Mouse (Mus musculus): ENCODE results near the gene Bet1l.
"Not testable (repeated sequence)": the region's sequence is repeated elsewhere in the genome, so short reads cannot be mapped to it uniquely, and the experiment has no call there.

The Bet1l gene

GRCm38 (mm10) chr7:140857550-140858505 is at the start of gene Bet1l:
Bet1l (minus strand) TSS chr7:140857577.
- DNase-seq (ENCODE audit: low read depth, low spot score): no peak

GRCm38 (mm10) chr7:140907131-140907530 is 49.8 kb upstream of the Bet1l start:
- DNase-seq (ENCODE audit: low read depth, low spot score): no peak

- no peak for DNase-seq (ENCODE audit: low read depth, low spot score)
Observed at GRCm38 (mm10) chr7:140905642-140906081, 48.3 kb upstream of the Bet1l start.

GRCm38 (mm10) chr7:140903212-140903611 is 45.8 kb upstream of the Bet1l start:
- peak; percentile 78 for DNase-seq (ENCODE audit: low read depth, low spot score)

GRCm38 (mm10) chr7:140902036-140902875 is 44.9 kb upstream of the Bet1l start:
- no peak for DNase-seq (ENCODE audit: low read depth, low spot score)

- no peak for DNase-seq (ENCODE audit: low read depth, low spot score)
Observed at GRCm38 (mm10) chr7:140900220-140900619, 42.8 kb upstream of the Bet1l start, which contains the start of gene Cox8b. Cox8b (minus strand) TSS chr7:140900446.

- DNase-seq (ENCODE audit: low read depth, low spot score): no peak
Observed at GRCm38 (mm10) chr7:140899121-140899520, 41.7 kb upstream of the Bet1l start.

- no peak for DNase-seq (ENCODE audit: low read depth, low spot score)
Observed at GRCm38 (mm10) chr7:140897863-140898262, 40.5 kb upstream of the Bet1l start.

- DNase-seq (ENCODE audit: low read depth, low spot score): no peak
Observed at GRCm38 (mm10) chr7:140894611-140895010, 37.2 kb upstream of the Bet1l start.

- DNase-seq (ENCODE audit: low read depth, low spot score): no peak
Observed at GRCm38 (mm10) chr7:140894031-140894430, 36.7 kb upstream of the Bet1l start.

- not testable (repeated sequence) for DNase-seq (ENCODE audit: low read depth, low spot score)
Observed at GRCm38 (mm10) chr7:140890636-140891035, 33.3 kb upstream of the Bet1l start.

GRCm38 (mm10) chr7:140882469-140882803 is 25.1 kb upstream of the Bet1l start:
- DNase-seq (ENCODE audit: low read depth, low spot score): no peak

- DNase-seq (ENCODE audit: low read depth, low spot score): peak; percentile 96
Observed at GRCm38 (mm10) chr7:140881696-140882468, 24.5 kb upstream of the Bet1l start, which contains the start of the genes Psmd13 and Sirt3. Psmd13 (plus strand) TSS chr7:140881968. Sirt3 (minus strand) TSS chr7:140882309.

GRCm38 (mm10) chr7:140880865-140881515 is 23.6 kb upstream of the Bet1l start:
- no peak for DNase-seq (ENCODE audit: low read depth, low spot score)

GRCm38 (mm10) chr7:140880419-140880818 is 23.0 kb upstream of the Bet1l start:
- no peak for DNase-seq (ENCODE audit: low read depth, low spot score)

GRCm38 (mm10) chr7:140879355-140879754 is 22.0 kb upstream of the Bet1l start:
- no peak for DNase-seq (ENCODE audit: low read depth, low spot score)

GRCm38 (mm10) chr7:140877364-140877763 is 20.0 kb upstream of the Bet1l start:
- no peak for DNase-seq (ENCODE audit: low read depth, low spot score)

GRCm38 (mm10) chr7:140874224-140874623 is 16.8 kb upstream of the Bet1l start:
- DNase-seq (ENCODE audit: low read depth, low spot score): no peak

GRCm38 (mm10) chr7:140864761-140865160 is 7.4 kb upstream of the Bet1l start:
- DNase-seq (ENCODE audit: low read depth, low spot score): no peak

- no peak for DNase-seq (ENCODE audit: low read depth, low spot score)
Observed at GRCm38 (mm10) chr7:140860728-140861127, 3.4 kb upstream of the Bet1l start.

GRCm38 (mm10) chr7:140859997-140860396 is 2.6 kb upstream of the Bet1l start:
- no peak for DNase-seq (ENCODE audit: low read depth, low spot score)
